Mouse (Mus musculus) lung, adult 2 months (tissue): ENCODE measurements around the gene Zc3h12c. TPM values are rescaled to one million over a fixed set of nuclear protein-coding genes. Genes with fewer than 3 reads are reported as not detected.

Experiments used
- DNase-seq: peaks from one replicate; pipeline ENCODE4 v3.0.0; 2022
- H3K4me1 ChIP-seq: fragments of 200-500 bp; 2 replicates; pipeline ENCODE4 v1.6.1; 2011; ENCODE audit warnings: low read length; ENCODE audit not compliant: control insufficient read depth, insufficient read depth
- H3K4me3 ChIP-seq: fragments of 200-500 bp; replicated peaks from 2 replicates; pipeline ENCODE3; 2011; ENCODE audit warnings: low read depth, mild to moderate bottlenecking, control low read depth, low read length; ENCODE audit errors: extremely low read depth
- CTCF ChIP-seq: fragments of 200-500 bp; IDR thresholded peaks from 2 replicates; pipeline ENCODE4 v1.5.1; 2011; ENCODE audit warnings: mild to moderate bottlenecking, low read length, control low read depth; ENCODE audit not compliant: insufficient read depth
- POLR2A ChIP-seq: fragments of 200-500 bp; IDR thresholded peaks from 2 replicates; pipeline ENCODE4 v1.6.1; 2011; ENCODE audit warnings: low read depth, mild to moderate bottlenecking, control low read depth, low read length, borderline replicate concordance; ENCODE audit errors: extremely low read depth
- WGBS: fragments of 180-500 bp; shearing (Covaris S2); methylation state at CpG from one replicate; pipeline ENCODE4 v1.1.7; 2018; 5-methylcytosine and 5-hydroxymethylcytosine counted together
- polyA plus RNA-seq: library from polyadenylated mRNA; depleted of rRNA; stranded (reverse); fragments of >200 nt; gene quantifications from 2 replicates; pipeline ENCODE4 v1.2.3, GENCODE M21; 2012; rRNA removed

The Zc3h12c gene
- polyA plus RNA-seq, 1 experiment, result 3.7 TPM

- DNase-seq, result no peak
- WGBS, result 91% methylated on average over 2 of the region's 2 CpGs
- H3K4me1 ChIP-seq, result no peaks in the 10 kb centered on the region
- TF ChIP-seq CTCF (no peak), POLR2A (no peak)
- no peak overlapping the region for H3K4me3 ChIP-seq
Observed at GRCm38 (mm10) chr9:52070052-52070451, 98.3 kb downstream of the Zc3h12c start.

Other genes starting within 250 kb of the Zc3h12c start
- 106 and 178 TPM in 2 replicates for gene Fdx1, start 205.0 kb downstream of the Zc3h12c start, polyA plus RNA-seq
- 22.0 and 41.7 TPM in 2 replicates for gene Rdx, start 121.4 kb downstream of the Zc3h12c start, polyA plus RNA-seq